Mouse (Mus musculus): ENCODE measurements around the gene Caml. TPM values are rescaled to one million over a fixed set of nuclear protein-coding genes. Genes with fewer than 3 reads are reported as not detected.
"Not testable (repeated sequence)": the region's sequence is repeated elsewhere in the genome, so short reads cannot be mapped to it uniquely, and the experiment has no call there.

Gene Caml
- total RNA-seq, 2 experiments from 2014 or later, result 44.2 to 47.9 TPM

DNA sequence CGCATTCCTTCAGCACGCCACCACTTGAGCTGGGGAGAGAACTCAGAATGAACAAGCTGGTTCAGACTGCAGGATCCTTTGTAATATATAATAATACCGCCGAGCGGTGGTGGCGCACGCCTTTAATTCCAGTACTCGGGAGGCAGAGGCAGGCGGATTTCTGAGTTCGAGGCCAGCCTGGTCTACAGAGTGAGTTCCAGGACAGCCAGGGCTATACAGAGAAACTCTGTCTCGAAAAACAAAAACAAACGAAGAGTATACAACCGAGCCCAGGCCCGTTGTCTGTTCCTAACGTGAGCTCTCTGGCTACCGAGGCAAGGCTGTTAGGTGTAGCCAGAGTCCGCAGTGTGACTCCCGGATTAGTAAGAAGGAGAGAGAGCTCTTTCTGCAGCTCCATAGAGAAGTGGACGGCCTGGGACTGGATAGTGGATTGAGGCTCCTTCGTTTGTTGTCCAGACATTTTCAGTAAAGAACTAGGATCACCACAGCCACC, 603 bp upstream of the Caml start:
- not testable (repeated sequence) for DNase-seq

DNA sequence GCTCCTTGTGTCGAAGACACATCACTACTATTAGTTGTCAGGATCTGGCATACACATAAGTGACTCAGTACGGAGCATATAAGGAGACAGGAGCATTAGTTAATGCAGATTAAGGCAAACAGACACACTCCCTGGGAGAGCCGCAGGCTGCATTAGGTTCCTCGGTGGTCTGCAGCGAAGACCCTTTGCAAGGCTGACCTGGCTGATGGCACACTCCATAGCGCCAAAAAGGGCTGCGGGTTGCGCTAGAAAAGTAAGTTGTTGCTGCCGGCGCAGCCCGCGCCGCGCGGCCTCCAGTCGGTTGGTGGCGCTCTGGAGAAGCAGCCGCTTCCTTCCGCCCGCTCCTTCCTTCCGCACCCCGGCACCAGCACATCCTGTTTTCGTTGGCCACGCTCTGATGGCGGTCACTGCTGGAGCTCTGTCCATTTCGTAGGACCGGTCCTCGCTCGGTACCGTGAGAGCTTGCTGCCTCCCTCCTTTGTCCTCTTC, 11.9 kb downstream of the Caml start, which contains the start of gene Ddx46:
Gene Ddx46, plus strand, starts transcription at position 389 of the 489 bp plus-strand sequence.
- peak; percentile 87 to 90 for DNase-seq

DNA sequence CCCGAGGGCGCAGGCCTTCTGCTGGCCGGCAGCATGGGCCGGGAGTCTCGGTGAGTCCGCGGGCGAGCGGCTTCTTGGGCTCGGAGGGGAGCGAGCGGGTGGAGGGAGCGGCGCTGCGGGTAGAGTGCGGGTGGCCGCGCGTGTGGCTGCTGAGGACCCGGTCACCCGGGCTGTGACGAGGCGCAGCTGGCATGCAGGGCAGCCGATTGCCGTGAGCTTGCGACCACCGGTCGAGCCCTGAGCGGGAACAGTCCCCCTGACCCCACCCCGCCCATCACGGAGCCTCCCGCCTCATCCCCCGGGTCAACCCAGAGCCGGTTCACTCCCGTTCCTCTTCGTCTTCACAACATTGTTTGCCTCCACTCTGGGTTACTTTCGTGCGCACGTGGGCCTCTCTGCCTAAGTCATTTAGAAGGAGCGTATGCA, 12.4 kb downstream of the Caml start:
- no peak for DNase-seq

DNA sequence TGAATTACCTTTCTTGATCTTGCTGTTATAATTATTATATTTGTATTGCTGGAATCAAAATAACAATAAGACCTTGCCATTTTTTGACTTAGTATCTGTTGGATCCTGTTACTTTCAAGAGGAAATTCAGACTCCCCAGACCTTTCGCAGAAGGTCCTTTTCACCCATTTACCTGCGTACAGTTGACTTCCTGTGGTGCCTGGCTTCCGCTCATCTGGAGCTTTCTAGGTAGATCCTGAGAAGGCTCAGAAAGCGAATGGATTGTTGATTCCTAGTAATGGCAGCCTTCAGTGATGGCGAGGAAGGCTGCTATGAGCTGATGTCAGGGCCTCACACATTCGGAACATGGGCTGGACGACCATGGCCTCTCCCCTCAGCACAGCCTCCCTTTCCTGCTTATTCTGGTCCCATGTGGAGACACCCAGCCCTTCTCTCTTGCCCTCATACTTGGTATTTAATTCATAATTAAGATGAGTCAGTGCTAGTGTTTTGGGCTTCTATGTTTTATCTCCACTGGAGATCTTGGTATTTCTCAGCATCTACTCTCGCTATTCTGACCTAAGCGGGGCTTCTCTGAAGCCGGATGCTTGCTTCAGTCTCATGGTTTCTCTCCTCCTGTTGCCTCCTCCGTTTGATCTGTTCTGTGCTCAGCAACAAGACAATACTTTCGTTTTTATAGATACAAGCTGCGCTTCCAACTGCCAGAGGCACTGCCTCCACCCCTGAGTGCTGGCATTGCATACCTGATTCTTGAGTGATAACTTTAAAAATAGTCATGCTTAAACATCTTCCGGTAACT, 13.6 kb downstream of the Caml start:
- DNase-seq, result no peak

DNA sequence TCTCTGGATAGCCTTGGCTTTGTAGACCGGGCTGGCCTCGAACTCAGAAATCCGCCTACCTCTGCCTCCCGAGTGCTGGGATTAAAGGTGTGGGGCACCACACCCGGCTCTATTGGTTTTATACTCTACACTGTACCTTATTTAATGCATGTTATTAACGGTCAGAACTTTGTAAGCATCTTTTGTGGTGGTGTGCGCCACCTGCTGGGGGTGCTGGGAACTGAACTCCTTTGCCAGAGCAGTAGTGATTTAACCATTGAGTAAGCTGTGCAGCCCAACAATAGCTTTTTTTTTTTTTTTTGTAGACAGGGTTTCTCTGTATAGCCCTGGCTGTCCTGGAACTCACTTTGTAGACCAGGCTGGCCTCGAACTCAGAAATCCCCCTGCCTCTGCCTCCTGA, 17.7 kb downstream of the Caml start:
- peak; percentile 69 to 73 for DNase-seq

DNA sequence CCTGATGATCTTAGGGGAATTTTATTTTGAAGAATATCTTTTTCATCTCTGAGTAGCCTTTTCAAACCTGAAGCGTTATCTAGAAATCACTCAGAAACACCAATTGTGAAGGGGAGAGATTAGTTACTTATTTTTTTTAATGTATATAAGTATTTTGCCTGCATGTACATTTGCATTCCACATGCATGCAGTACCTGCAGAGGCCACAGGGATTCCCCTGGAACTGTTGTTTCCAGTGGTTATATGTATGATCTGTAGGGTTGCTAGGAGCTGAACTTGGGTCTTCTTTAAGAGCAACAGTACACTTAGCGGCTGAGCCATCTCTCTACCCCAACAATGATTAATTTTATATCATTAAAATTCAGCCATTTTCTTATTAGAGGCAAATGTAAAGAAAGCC, 21.7 kb downstream of the Caml start:
- no peak for DNase-seq

DNA sequence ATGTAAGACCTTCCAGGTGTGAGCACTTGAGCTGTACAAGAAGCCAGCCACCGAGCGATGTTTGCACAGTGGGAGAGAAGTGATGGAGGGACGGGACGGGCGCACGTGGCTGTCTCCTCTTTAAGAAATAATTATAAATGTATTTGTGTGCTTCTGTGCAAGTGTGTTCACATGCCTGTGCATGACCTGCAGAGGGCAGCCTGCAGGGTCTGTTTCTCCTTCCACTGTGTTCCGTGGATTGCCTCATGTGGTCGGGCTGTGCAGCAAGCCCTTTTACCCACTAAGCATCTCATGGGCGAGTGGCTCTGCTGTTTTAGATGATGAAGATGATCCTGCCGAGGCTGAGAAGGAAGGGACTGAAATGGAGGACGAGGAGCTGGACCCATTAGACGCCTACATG, 27.3 kb downstream of the Caml start:
- DNase-seq, result no peak

DNA sequence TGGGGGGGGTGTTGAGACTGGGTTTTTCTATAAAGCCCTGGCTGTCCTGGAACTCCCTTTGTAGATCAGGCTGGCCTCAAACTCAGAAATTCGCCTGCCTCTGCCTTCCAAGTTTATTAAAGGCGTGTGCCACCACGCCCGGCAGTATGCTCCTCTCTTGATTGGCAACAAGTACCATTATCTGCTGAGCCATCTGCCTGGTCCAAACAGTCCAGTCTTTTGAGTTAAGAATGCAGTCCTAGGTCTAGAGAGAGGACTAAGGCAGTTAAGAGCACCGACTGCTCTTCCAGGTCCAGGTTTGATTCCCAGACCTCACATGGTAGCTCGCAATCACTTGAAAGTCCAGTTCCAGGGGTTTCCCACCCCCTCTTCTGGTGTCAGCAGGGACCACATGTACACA, 28.2 kb downstream of the Caml start:
- DNase-seq, result no peak

DNA sequence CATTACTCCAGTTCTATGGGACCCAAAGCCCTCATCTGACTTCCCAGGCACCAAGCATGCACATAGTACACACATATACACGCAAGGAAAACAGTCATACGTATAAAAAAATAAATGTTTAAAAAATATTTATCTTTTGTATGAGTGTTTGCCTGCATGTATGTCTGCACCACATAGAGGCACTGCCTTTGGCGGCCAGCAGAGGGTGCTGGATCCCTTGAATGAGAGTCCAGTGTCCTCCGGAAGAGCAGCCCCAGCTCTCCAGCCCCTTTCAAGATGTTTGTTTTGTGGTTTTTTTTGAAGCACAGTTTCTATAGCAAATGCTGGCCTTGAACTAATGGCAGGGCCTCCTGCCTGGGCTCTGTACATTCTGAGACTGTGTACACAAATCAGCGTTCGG, 45.7 kb downstream of the Caml start:
- no peak for DNase-seq

DNA sequence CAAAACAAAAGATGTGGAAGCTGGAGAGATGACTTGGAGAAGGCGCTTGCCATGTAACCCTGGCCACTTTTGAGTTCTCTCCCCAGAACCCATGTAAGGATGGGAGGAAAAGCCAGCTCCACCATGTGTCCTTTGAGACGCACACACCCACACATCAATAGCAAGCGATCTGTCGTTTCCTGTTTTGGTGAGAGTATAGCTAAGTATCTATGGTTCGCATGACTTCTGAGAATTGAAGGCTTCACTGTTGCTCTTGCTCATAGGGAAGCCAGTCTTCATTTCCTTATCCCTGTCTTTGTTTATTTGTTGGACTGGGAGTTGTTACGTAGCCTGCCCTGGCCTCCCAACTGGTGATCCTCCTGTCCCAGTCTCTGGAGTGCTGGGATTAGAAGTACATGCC, 49.9 kb downstream of the Caml start:
- DNase-seq, result no peak

DNA sequence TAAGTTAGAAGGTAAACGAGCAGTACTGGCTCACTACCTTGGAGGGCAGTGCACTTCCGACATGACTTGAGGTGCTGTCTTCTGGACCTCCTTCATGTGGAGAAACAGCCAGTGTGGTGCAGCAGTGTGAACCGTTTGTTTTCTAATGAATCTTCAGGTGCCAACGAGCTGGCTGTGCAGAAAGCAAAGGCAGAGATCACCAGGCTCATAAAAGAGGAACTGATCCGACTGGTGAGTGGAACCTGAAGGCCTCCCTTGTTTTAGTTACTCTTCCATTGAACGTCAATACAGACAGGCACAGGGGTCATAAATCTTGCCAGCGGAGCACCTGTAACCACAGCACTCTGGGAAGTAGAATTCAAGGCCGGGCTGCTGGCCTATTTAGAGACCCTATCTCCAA, 54.6 kb downstream of the Caml start:
- DNase-seq, result no peak

Other genes starting within 250 kb of the Caml start
- not detected for gene Slc34a1, start 224.8 kb upstream of the Caml start, total RNA-seq (2021)
- gene Pfn3, start 207.8 kb upstream of the Caml start, total RNA-seq (2021), result not detected
- gene F12, start 196.2 kb upstream of the Caml start, total RNA-seq (2021), result under 1 TPM; 0.32 to 0.71 TPM
- gene Grk6, start 177.9 kb upstream of the Caml start, total RNA-seq (2021), result 10 to 100 TPM; 67.7 to 71.1 TPM
- 10 to 100 TPM; 86.1 to 86.6 TPM for gene Prr7, start 158.7 kb upstream of the Caml start, total RNA-seq (2021)
- gene Dbn1, start 134.9 kb upstream of the Caml start, total RNA-seq (2021), result 100 to 1,000 TPM; 388 to 393 TPM
- gene Pdlim7, start 109.3 kb upstream of the Caml start, total RNA-seq (2021), result 10 to 100 TPM; 89.6 to 94.1 TPM
- gene Dok3, start 93.7 kb upstream of the Caml start, total RNA-seq (2021), result 10 to 100 TPM; 17.0 to 20.6 TPM
- 10 to 100 TPM; 59.4 to 60.2 TPM for gene Ddx41, start 86.3 kb upstream of the Caml start, total RNA-seq (2021)
- 10 to 100 TPM; 88.6 to 96.2 TPM for gene Fam193b, start 51.9 kb upstream of the Caml start, total RNA-seq (2021)
- 100 to 1,000 TPM; 141 to 143 TPM for gene Tmed9, start 49.3 kb upstream of the Caml start, total RNA-seq (2021)
- gene B4galt7, start 23.1 kb upstream of the Caml start, total RNA-seq (2021), result 10 to 100 TPM; 23.6 to 25.0 TPM
- gene Ddx46, start 12.0 kb downstream of the Caml start, total RNA-seq (2021), result 10 to 100 TPM; 47.4 to 52.6 TPM
- 10 to 100 TPM; 80.7 to 84.1 TPM for gene B230219D22Rik, start 70.1 kb downstream of the Caml start, total RNA-seq (2021)
- 10 to 100 TPM; 74.8 to 78.1 TPM for gene Txndc15, start 91.6 kb downstream of the Caml start, total RNA-seq (2021)
- gene Pcbd2, start 104.4 kb downstream of the Caml start, total RNA-seq (2021), result 10 to 100 TPM; 32.5 to 35.4 TPM
- under 1 TPM in 1 of 2 experiments, not detected in 1; 0.38 TPM for gene Catsper3, start 161.6 kb downstream of the Caml start, total RNA-seq (2021)
- gene Pitx1, start 213.2 kb downstream of the Caml start, total RNA-seq (2021), result not detected